Mouse (Mus musculus) olfactory bulb, adult 2 months (tissue): ENCODE measurements at regions not wholly inside any gene's neighbourhood (a gene's known extent, or its start where the extent isn't known, plus 50 kb on each side); places are given as distances from the start of the nearest gene placed in this dataset.

Experiments used
- CTCF ChIP-seq: fragments of 200-500 bp; IDR thresholded peaks from 2 replicates; pipeline ENCODE4 v1.5.1; 2012; ENCODE audit warnings: low read depth, mild to moderate bottlenecking, low read length, moderate library complexity; ENCODE audit not compliant: insufficient read depth
- POLR2A ChIP-seq: fragments of 200-500 bp; IDR thresholded peaks from 2 replicates; pipeline ENCODE4 v1.6.1; 2012; ENCODE audit warnings: mild to moderate bottlenecking, low read depth, low read length, moderate library complexity; ENCODE audit not compliant: insufficient read depth

- no peak for TF ChIP-seq CTCF
- no peak for TF ChIP-seq POLR2A
These were observed 253.5 kb downstream of the Ube2cbp start for GRCm38 (mm10) chr9:86211267-86211666.
